Mouse (Mus musculus): ENCODE data around the gene Gm21970.

The Gm21970 gene

DNA sequence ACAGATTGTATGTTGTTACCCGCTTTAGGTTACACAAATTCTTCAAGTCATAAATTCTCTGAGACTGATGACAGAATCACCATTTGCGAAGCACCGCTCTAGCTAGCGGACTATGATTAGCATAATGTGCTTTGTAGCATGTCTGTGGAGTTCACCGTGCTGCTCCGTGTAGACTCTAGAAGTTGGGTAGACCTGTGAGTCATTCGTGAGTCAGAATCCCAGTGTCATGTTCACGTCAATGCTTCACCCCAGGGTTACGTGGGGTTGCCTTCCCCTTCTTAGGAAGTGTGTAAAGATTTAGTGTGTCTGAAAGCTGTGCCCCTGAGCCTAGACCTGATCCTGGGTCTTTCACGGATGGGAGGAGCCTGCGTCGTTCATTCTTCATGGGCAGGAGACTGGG is 6.5 kb downstream of the Gm21970 start:
- intact Hi-C loops (cut with DNase I): no loop called here

DNA sequence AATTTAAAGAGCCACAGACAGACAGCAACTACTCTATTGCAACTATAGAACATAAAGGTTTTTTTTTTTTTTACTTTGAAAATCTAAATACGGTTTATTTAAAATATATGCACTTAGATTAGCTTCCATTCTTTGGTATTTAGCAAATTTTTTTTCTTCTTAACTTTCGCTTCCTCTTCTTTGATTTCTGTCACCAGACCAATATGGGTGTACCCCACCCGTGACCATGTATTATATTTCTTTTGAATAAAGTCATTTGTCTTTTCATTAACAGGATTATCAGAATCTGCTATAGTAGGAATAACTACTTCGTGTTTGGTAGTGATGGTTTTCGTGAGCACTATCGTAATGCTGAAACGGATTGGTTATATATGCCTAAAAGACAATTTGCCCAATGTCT is 7.4 kb downstream of the Gm21970 start:
- intact Hi-C loops (cut with DNase I): no loop called here

DNA sequence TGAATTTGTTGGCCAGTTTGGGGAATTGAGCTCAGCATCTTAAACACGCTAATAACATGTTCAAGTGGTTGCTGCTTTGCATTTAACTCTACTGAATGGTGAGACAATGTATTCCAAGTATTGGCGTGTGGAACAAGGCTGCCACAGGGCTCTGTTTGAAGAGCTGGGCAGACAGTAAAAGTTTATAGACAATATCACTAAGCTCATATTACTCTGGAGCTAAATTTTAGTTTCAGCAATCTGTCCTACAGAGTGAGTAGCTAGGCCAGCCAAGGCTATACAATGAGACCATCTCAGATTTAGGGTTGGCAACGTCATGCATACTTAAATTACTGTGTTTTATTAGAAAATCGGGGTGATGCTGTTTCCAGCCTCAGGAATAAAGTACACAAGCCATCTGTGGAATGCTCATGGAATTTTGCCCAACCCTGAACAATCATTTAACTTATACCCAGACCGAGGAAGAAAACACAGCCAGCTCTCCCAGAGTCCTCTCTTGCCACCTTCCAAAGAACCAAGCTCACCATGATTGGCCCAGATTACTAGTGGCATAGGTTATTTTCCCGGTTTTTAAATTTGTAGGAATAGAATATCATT is 10.1 kb downstream of the Gm21970 start:
- intact Hi-C loops (cut with DNase I): no loop called here

DNA sequence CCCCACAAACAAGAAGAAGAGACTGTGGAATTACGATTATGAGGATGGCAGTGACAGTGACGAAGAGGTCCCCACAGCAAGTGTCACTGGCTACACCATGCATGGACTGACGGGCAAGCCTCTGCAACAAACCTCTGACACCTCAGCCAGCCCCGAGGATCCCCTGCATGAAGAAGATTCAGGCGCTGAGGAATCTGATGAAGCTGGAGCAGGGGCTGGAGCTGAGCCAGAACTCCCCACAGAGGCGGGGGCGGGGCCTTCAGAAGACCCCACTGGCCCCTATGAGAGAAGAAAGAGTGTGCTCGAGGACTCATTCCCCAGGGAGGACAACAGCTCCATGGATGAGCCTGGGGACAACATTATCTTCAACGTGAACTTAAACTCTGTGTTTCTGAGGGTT is 12.3 kb downstream of the Gm21970 start:
- intact Hi-C loops (cut with DNase I): no loop called here

DNA sequence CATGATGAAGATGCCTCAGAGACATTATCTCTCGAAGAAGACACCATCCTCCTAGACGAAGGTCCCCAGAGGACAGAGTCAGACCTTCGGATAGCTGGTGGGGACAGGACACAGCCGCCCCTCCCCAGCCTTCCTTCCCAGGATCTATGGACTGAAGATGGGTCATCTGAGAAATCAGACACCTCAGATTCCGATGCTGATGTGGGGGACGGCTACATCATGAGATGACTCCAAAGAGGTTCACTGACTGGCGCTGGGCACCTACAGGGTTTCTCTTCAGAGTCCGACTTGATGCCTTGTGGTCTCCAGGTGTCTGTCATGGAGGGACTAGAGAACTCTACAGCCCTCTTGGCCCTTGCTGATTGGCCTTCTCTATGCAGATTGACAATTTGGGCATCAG is 12.7 kb downstream of the Gm21970 start:
- intact Hi-C loops (cut with DNase I): no loop called here

DNA sequence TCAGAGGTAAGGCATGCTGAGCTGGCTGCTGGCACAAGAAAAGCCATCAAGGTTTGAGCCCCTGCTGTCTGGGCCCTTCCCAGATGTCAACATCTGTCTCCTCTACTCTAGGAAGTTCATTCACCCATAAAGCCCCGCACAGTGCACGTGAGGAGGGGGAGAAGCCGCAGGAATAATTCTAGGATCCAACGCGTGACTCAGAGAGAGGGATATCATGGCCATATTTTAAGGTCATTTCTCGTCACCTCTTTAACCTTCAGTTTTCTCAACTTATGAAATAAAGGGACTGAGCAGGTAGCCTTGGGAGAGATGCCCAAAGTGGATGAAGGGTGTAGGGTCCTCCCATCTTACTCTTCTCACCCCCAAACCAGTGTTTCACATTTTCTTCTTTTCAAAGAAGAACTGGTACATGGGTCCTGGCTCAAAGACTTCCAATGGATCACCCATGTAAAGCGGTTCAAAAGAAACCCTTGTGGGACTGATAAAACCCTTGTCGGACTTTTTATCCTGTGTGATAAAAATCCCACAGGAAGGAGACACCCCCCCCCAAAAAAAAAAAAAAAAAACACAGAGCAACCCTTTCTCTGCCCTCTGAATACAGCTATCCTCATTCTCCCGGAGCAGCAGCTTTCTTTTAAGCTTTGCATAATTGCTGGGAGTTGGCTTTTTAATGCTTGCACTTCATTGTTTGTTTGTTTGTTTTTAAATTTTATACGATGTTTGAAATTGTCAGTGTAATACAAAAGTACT is 13.5 kb downstream of the Gm21970 start:
- intact Hi-C loops (cut with DNase I): loop anchor here (5.0 kb wide), 2 partner anchors 37 to 43 kb away; no protein-coding TSS in a partner anchor

DNA sequence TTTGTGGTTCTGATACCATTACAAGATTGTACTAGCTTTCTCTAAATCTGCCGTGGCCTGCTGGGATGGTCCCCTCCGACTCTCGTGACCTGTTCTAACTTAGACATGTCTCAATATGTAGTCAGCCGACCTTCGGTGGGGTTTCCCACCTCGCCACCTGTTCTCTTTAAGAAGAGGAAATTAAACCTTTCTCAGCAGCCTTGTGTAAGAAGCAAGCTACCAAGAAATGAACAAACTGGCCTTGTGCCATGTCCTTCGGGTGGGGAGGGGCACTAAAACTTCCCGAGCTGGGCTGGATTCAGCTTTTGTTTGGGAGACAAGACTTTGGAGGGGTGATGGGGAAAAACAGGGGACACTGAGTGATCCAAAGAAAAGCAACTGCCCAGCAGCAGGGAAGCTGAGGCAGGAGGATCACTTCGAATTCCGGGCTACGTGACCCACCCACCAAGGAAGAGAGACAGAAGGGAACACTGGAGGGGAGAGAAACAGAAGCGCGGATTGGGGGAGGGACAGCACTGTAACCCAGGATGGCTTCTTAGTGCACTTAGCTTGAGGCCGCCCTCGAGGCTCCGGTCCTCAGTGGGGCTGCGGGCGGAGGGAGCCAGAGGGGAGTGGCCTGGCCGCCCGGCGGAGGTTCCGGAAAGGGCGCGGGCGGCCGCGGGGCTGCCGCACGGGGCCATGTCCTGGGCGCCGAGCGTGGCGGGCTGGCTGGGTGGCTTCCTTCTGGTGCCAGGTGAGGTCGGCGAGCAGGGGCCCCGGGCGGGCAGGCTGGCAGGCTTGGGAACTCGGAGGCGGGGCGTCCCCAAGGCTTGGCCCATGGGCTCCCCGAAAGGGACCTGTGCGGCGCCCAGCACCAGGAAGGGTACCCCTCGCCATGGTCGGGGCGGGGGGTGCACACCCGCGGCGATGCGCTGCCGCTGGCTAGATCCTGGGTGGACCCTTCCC is 14.4 kb downstream of the Gm21970 start, which contains the start of gene Il10rb:
TSS of gene Il10rb (plus strand) at position 525 of the 945 bp plus-strand sequence.
- intact Hi-C loops (cut with DNase I): loop anchor here (5.0 kb wide), 2 partner anchors 36 to 44 kb away; no protein-coding TSS in a partner anchor

DNA sequence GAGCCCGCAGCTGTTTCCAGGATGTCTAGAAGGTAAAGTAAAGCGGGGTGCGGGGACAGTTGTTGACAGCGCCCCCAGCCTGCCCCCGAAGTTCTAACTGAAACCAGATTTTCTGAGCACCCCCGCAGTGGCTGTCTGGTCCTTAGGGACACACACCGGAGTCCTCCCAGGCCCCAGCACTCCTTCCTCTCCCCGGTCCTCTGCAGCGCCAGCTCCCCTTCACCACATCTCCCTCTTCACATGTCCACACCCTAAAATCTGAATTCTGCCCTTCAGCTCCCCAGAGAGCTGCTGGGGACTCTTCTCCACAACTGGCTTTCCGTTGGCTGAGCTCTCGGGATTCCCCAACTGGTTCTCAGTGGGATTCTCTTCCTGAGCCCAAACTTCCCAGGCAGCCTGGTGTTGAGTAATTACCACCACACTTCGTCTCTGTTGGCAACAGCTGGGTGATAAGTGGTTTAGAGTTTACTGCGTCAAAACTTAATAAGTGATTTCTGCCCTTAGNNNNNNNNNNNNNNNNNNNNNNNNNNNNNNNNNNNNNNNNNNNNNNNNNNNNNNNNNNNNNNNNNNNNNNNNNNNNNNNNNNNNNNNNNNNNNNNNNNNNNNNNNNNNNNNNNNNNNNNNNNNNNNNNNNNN is 15.2 kb downstream of the Gm21970 start:
- intact Hi-C loops (cut with DNase I): loop anchor here (5.0 kb wide), 2 partner anchors 36 to 44 kb away; no protein-coding TSS in a partner anchor

DNA sequence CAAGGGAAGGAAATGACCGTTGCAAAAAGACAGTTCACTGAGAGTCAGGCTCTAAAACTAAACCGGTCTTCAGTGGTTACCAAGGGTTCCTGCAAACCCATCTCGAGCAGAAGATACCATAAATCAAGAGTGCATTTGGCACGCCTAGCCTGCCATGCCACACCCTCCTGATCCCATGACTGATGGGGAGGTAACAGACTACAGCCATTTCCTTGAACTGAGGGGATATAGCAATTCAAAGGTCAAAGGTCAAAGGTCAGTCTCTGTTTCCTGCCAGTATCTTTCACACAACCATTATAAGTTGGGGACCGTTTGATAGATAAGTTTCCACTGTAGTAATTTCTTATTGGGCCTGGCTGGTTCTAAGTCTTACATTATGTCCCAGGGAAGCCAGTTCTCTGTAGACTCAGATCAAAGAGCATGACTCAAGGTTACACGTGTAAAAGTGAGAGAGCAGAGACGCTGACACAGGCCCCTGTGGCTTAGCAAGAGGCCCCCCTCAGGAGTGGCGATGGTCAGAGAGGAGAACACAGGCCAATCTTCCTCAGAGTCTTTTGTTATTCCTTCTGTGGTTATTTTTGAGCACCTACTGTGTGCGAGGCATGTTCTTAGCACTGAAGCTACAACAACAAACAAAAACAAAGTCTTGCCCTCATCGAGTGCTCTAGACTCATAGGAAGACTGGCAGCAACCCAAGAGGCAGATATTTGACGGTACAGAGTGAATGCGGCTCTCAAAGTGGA is 21.8 kb downstream of the Gm21970 start:
- intact Hi-C loops (cut with DNase I): no loop called here

DNA sequence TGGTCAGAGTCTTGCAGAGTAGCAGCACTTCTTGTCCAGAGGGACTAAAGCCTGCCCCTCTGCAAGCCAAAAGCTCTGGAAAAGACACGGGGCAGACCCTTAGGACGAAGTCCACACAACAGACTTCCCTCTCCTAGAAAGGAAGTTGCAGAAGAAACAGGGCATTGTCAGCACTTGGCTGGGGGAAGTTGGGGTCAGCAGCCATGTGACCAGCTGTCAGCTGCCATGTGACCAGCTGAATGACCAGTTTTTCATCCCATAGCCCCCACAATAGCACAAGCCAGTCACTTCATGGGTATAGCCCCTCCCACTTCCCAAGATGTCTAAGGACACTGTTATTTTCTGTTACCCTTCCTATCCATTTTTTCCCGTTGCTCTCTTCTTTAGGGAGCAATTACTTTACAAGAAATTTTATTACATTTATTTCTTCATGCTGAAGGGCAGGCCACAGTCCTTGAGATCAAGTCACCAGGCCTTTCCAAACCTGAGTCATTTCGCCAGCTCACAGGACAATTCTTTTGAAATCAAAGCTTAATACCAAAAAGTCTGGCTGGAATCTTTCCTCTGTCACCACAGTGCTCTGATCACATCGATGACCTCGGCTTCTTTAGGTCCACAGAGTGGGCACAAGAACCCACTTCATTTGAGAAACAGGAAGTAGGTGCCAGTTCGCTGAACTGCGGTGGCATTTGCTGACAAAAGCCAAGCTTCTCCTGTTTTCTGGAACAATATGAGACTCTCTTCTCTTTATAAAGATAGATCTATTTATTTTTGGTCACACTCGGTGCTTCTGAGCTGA is 24.1 kb downstream of the Gm21970 start:
- intact Hi-C loops (cut with DNase I): no loop called here

DNA sequence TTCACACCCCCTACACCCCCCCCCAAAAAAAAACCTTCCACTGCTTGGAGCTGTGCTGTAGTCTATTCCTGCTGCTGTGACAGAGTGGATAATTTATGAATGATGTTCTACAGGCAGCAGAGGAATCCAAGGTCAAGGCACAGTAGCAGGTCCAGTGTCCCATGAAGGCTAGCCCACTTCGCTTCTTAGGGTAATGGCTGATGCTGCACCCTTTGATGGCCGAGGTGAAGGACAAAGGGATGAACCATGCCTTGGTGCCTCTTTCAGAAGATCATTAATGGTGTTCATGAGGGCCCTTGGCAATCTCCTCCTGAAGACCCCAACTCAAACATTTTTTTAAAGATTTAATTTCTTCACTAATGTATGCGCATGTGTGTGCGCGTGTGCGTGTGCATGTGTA is 24.8 kb downstream of the Gm21970 start:
- intact Hi-C loops (cut with DNase I): no loop called here

DNA sequence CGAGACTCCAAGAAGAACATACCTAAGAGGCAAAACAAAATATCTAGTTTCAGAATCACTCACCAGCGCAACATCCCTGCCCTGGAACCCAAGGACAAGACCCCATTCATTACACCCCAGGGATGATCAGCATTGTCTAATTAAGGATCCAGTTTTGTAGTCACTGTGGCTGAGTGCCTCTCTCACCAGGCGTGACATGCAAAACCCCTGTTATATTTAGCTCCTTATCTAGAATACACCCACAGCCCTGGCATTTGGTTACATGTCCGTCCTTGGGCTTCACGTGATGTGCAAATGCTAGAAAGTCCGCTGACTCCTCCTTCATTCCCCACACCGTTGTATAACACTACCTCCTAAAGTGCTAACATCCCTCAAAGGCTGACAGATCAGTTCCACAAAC is 25.4 kb downstream of the Gm21970 start:
- intact Hi-C loops (cut with DNase I): no loop called here

DNA sequence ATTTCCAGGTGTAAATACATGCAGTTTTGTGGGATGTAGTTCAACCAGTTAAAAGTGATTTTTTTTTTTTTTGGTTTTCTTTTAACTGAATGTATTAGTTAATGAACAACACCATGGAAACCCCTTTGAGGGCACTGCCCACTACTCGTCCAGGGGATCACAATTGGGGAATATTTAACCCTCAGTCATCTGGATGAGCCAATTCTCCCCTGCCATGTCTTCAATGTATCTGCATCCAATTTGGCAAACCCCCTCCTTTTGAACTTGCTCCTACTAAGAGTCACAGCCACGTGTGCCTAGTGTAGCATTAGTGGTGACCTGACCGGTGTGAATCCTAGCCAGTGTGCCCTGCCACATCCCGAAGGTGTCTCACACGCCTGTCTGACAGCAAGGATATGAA is 27.0 kb downstream of the Gm21970 start:
- intact Hi-C loops (cut with DNase I): no loop called here

DNA sequence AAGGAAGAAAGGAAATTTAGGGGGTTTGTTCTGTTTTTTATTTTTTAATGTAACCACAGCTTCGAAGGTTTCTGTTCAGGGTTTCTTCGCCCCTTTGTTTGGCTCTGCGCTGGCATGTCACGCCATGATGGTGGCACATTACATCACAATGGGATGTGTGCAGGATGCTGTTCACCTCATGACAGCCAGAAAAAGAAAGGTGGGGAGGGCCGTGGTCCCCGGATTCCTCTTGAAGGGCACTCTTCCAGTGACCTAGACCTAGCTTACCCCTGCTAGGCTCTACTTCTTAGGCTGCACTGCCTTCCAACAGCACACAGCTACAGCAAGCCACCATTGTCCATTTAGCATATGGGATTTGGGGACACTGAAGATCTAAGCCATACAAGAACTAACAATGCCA is 34.3 kb downstream of the Gm21970 start:
- intact Hi-C loops (cut with DNase I): no loop called here

DNA sequence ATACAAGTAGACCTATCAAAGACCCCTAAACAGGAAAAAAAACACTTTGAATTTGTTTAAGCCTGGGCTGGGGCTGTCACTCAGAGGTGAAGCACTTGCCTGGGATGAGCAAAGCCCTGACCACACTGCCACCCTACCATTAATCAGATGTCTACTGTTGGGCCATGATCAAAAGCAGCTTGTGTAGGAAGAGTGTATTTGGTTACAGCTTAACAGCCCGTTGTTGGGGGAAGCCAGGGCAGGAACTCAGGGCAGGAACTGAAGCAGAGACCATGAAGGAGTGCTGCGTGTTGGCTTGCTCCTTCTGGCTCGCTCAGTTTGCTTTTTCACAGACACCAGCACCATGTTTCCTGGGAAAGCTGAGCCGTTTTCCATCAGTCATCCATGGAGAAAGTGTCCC is 35.1 kb downstream of the Gm21970 start:
- intact Hi-C loops (cut with DNase I): no loop called here

DNA sequence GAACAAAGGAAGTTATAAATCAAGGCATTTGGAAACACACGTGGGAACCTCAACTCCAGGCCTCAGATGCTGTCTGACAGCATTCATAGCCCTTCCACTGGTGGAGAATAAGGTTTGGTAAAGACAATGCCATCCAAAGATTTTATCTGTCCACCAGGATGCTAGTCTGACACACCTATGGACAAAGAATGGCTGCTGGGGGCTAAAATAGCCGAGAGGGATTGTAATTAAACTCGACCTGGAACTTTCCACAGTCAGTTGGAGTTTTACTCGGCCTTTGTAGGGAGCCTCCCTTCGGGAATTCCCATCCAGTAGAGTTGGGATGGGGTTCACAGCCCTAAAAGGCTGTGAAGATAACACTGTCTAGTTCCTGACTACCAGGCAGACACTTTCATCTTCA is 35.9 kb downstream of the Gm21970 start:
- intact Hi-C loops (cut with DNase I): no loop called here

DNA sequence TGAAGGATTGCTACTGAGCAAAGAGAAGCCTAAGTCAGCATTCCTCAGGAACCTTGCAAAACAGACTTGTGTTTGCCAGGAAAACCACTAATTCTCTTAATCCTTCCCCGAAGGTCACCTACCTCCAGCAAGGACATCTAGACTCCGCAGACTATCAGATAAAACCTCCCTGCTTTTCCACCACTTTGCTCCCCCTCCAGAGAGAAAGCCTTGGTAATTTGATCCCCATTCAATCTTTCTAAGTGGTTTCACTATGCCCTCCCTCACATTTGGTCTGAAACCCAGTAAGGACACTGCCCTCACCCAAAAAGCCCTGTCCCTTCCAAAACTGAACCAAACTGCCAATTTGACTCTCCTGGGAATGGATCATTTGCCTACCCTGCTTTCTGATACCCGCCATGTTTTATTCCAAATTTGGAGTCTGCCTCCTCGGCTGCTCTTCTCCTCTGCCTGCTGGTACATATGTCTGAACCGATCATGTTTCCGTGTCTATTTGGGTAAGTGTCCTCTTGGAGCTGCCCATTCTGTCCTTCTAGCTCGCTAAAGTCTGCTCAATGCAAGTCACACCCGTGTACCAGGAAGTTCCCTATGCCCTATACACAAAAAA is 36.8 kb downstream of the Gm21970 start:
- intact Hi-C loops (cut with DNase I): no loop called here

DNA sequence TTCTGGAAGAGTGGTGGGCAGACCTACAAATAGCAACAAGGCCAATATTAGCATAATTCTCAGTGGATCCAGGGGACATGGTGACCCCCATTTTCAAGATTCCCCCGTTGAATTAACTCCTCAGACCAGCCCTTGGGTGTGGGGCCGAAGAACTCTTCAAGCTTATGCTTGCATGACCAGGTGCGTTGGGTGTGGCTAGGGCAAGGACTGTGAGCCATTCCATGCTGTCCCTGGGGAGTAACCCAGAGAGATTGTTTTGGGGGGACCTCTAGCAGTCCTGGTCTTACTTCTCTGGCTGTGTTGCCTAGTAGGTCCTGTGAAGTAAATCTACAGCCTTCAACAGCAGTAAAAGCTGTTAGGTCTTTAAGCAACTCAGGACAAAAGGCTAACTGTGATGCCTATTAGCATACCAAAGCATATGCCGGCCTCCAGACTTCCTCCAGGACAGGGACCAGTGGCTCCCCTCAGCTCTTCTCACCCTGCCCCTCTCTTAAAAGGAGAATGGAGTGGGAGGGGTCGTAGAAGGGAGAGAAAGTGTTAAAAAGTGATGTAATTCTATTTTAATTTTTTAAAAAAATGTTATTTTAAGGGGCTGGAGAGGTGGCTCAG is 41.3 kb downstream of the Gm21970 start:
- intact Hi-C loops (cut with DNase I): no loop called here

Data from adrenal gland (tissue).